ENCODE assay signal across 8 mouse cellular contexts in the genomic region with DNA sequence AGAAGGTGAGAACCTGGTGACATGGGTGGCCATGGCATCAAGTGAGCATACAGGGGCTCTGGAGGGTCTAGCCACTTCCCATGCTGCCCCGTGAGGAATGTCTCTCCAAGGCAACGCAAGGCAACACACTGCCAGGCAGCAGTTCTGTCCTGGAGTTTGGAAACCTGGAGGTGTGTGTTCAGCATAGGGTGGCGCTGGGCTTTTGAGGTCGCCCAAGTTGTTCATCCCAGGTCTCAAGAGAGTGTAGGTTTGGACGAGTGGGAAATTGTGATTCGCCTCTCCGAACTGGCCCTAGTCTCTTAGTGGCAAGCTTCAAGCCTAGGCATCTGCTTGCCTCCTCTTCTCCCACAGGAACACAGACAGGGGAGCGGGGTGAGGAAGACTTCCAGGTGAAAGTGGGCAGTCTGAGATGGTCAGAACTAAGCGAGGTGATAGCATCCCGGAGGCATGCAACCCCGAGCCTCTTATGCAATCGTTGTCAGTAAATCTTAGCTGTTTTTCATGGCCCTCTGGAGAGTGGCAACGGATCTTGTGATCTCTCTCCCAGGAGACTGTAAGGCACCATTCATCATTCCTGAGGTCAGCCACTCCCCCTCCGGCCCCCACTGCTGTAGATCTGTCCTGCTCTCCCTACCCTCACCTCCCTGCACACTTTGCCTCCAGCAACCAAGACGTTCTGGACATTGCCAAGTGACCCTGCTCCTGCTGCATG. TPM values are rescaled to one million over a fixed set of nuclear protein-coding genes. Genes with fewer than 3 reads are reported as not detected.
DNase-seq lines count a peak whose midpoint lies in the region; ATAC-seq lines count a peak whose summit lies in the region.

No protein-coding gene starts in this region.

- H3K9me3 ChIP-seq in erythroblast, embryonic 14.5 days (ENCODE audit: control insufficient read depth, low read length): peaks cover 9% of the 10 kb centered on the region
- no peaks in the 10 kb centered on the region for H3K9me3 ChIP-seq in heart, embryonic 15.5 days (replicated peaks)
- no peaks in the 10 kb centered on the region for H3K9me3 ChIP-seq in limb, embryonic 10.5 days (replicated peaks)
- no peaks in the 10 kb centered on the region for H3K9me3 ChIP-seq in neural tube, embryonic 11.5 days (ENCODE audit: control insufficient read depth, low read length)

- ATAC-seq in erythroblast, adult 5-6 weeks (replicated peaks; ENCODE audit: low FRiP score, poor library complexity, severe bottlenecking): no peak
- 0 out of 2 replicates have a peak, but pooled peaks have one; percentile 14 for ATAC-seq in heart, embryonic 15.5 days (replicated peaks; ENCODE audit: insufficient number of reproducible peaks, insufficient read depth, low FRiP score, low read depth)
- no peak for ATAC-seq in neural tube, embryonic 11.5 days (ENCODE audit: insufficient read depth, low FRiP score, low TSS enrichment)
- no peak for ATAC-seq in monocyte, adult 5-6 weeks (replicated peaks; ENCODE audit: insufficient number of reproducible peaks, low FRiP score, low TSS enrichment, poor library complexity, severe bottlenecking)

- peak; percentile 92 for DNase-seq in adrenal gland, adult 2 months
- DNase-seq in limb, embryonic 10.5 days (ENCODE audit: low spot score): no peak
- DNase-seq in neural tube, embryonic 11.5 days (ENCODE audit: low spot score): no peak
- DNase-seq in cerebellum, postnatal 10 days: no peak

- WGBS in heart, embryonic 15.5 days: 12% methylated on average over 15 of the region's 15 CpGs
- 16% methylated on average over 15 of the region's 15 CpGs for WGBS in limb, embryonic 10.5 days
- 19% methylated on average over 15 of the region's 15 CpGs for WGBS in neural tube, embryonic 11.5 days

- H3K27me3 ChIP-seq in erythroblast, embryonic 14.5 days (ENCODE audit: control insufficient read depth): peaks cover 33% of the 10 kb centered on the region
- H3K27me3 ChIP-seq in heart, embryonic 15.5 days: 0 out of 2 replicates have a peak, but pooled peaks cover 3% of the 10 kb centered on the region
- peaks cover 52% of the 10 kb centered on the region for H3K27me3 ChIP-seq in limb, embryonic 10.5 days (ENCODE audit: low read depth, poor library complexity, severe bottlenecking)
- H3K27me3 ChIP-seq in neural tube, embryonic 11.5 days (ENCODE audit: control insufficient read depth, insufficient read depth, low read length): peaks cover 17% of the 10 kb centered on the region

- H3K9ac ChIP-seq in heart, embryonic 15.5 days: peak overlapping the region; percentile 64
- no peak overlapping the region for H3K9ac ChIP-seq in neural tube, embryonic 11.5 days (ENCODE audit: low read length)

- peak overlapping the region; percentile 31 for H3K4me3 ChIP-seq in erythroblast, embryonic 14.5 days (replicated peaks)
- peak overlapping the region; percentile 54 for H3K4me3 ChIP-seq in heart, embryonic 15.5 days
- peak overlapping the region; percentile 53 for H3K4me3 ChIP-seq in limb, embryonic 10.5 days
- H3K4me3 ChIP-seq in neural tube, embryonic 11.5 days (ENCODE audit: low read depth, low read length): peak overlapping the region; percentile 31; the same call in 1 of the 2 replicates

- H3K27ac ChIP-seq in heart, embryonic 15.5 days: 0 out of 2 replicates have a peak overlapping the region, but pooled peaks have one; percentile 12
- peak overlapping the region; percentile 81 for H3K27ac ChIP-seq in limb, embryonic 10.5 days
- no peak overlapping the region for H3K27ac ChIP-seq in neural tube, embryonic 11.5 days (ENCODE audit: low read depth, low read length)

- no peaks in the 10 kb centered on the region for H3K4me1 ChIP-seq in erythroblast, embryonic 14.5 days (ENCODE audit: control insufficient read depth)
- H3K4me1 ChIP-seq in heart, embryonic 15.5 days (replicated peaks): peaks cover 26% of the 10 kb centered on the region
- H3K4me1 ChIP-seq in limb, embryonic 10.5 days: peaks cover 31% of the 10 kb centered on the region
- peaks cover 5% of the 10 kb centered on the region; the same call in 1 of the 2 replicates for H3K4me1 ChIP-seq in neural tube, embryonic 11.5 days (ENCODE audit: control insufficient read depth, insufficient read depth, low read length)

- peak overlapping the region; percentile 83 for H3K4me2 ChIP-seq in heart, embryonic 15.5 days
- peak overlapping the region; percentile 46 for H3K4me2 ChIP-seq in neural tube, embryonic 11.5 days (ENCODE audit: low read depth)

- no peaks in the 10 kb centered on the region; the same call in 1 of the 2 replicates for H3K36me3 ChIP-seq in erythroblast, embryonic 14.5 days (ENCODE audit: control insufficient read depth)
- no peaks in the 10 kb centered on the region for H3K36me3 ChIP-seq in heart, embryonic 15.5 days
- H3K36me3 ChIP-seq in limb, embryonic 10.5 days: peaks cover 14% of the 10 kb centered on the region
- H3K36me3 ChIP-seq in neural tube, embryonic 11.5 days (ENCODE audit: control insufficient read depth, insufficient read depth, low read length): no peaks in the 10 kb centered on the region

RNA-seq across cellular contexts. Expression of gene Aebp1, which starts 0.8 kb away (rescaled TPM):
- polyA plus RNA-seq in erythroblast, embryonic 14.5 days (2012): 0.02 TPM in 1 of 2 replicates, not detected in the other
- total RNA-seq in erythroblast, adult 5-6 weeks (2015; ENCODE audit: low replicate concordance): not detected in 2 replicates
- total RNA-seq in erythroblast, adult 5-6 weeks (2017; ENCODE audit: low replicate concordance): not detected in 2 replicates
- total RNA-seq in adrenal gland, adult 2 months (2021): 100 to 1,000 TPM; 390 to 452 TPM
- polyA plus RNA-seq in adrenal gland, adult 2 months (2012; rRNA removed): 526 and 692 TPM in 2 replicates
- 31.7 and 43.7 TPM in 2 replicates for polyA plus RNA-seq in heart, embryonic 15.5 days (2015; fragmentation: Nextera tagmentation; extraction: Ambion mirVana)
- 8.2 TPM in 2 replicates for polyA plus RNA-seq in limb, embryonic 10.5 days (2016; fragmentation: Nextera tagmentation; extraction: Ambion mirVana)
- 8.9 and 9.7 TPM in 2 replicates for polyA plus RNA-seq in neural tube, embryonic 11.5 days (2014; fragmentation: Nextera tagmentation; extraction: Ambion mirVana)
- not detected in 3 replicates for total RNA-seq in monocyte, adult 5-6 weeks (2017)

RNA-seq across cellular contexts. Expression of gene Pold2, which starts 15.5 kb away (rescaled TPM):
- 23.0 and 25.9 TPM in 2 replicates for polyA plus RNA-seq in erythroblast, embryonic 14.5 days (2012)
- 20.7 and 26.5 TPM in 2 replicates for total RNA-seq in erythroblast, adult 5-6 weeks (2015; ENCODE audit: low replicate concordance)
- total RNA-seq in erythroblast, adult 5-6 weeks (2017; ENCODE audit: low replicate concordance): 4.2 and 18.0 TPM in 2 replicates
- total RNA-seq in adrenal gland, adult 2 months (2021): 10 to 100 TPM; 38.1 to 51.8 TPM
- polyA plus RNA-seq in adrenal gland, adult 2 months (2012; rRNA removed): 192 and 223 TPM in 2 replicates
- 96.4 and 112 TPM in 2 replicates for polyA plus RNA-seq in heart, embryonic 15.5 days (2015; fragmentation: Nextera tagmentation; extraction: Ambion mirVana)
- polyA plus RNA-seq in limb, embryonic 10.5 days (2016; fragmentation: Nextera tagmentation; extraction: Ambion mirVana): 165 and 175 TPM in 2 replicates
- 92.5 and 102 TPM in 2 replicates for polyA plus RNA-seq in neural tube, embryonic 11.5 days (2014; fragmentation: Nextera tagmentation; extraction: Ambion mirVana)
- 7.0 to 17.2 TPM (median 15.4 TPM) in 3 replicates for total RNA-seq in monocyte, adult 5-6 weeks (2017)

RNA-seq across cellular contexts. Expression of gene Polm, which starts 24.7 kb away (rescaled TPM):
- 0.09 and 0.13 TPM in 2 replicates for polyA plus RNA-seq in erythroblast, embryonic 14.5 days (2012)
- total RNA-seq in erythroblast, adult 5-6 weeks (2015; ENCODE audit: low replicate concordance): 0.58 and 3.3 TPM in 2 replicates
- 0.28 and 1.5 TPM in 2 replicates for total RNA-seq in erythroblast, adult 5-6 weeks (2017; ENCODE audit: low replicate concordance)
- total RNA-seq in adrenal gland, adult 2 months (2021): 1 to 10 TPM; 5.6 to 7.6 TPM
- polyA plus RNA-seq in adrenal gland, adult 2 months (2012; rRNA removed): 28.5 and 28.7 TPM in 2 replicates
- 6.0 and 7.6 TPM in 2 replicates for polyA plus RNA-seq in heart, embryonic 15.5 days (2015; fragmentation: Nextera tagmentation; extraction: Ambion mirVana)
- polyA plus RNA-seq in limb, embryonic 10.5 days (2016; fragmentation: Nextera tagmentation; extraction: Ambion mirVana): 7.1 and 10.3 TPM in 2 replicates
- 5.0 and 6.2 TPM in 2 replicates for polyA plus RNA-seq in neural tube, embryonic 11.5 days (2014; fragmentation: Nextera tagmentation; extraction: Ambion mirVana)
- total RNA-seq in monocyte, adult 5-6 weeks (2017): 14.6 to 18.6 TPM (median 17.2 TPM) in 3 replicates

RNA-seq across cellular contexts. Expression of gene Myl7, which starts 36.0 kb away (rescaled TPM):
- polyA plus RNA-seq in erythroblast, embryonic 14.5 days (2012): 0.56 and 0.86 TPM in 2 replicates
- not detected in 2 replicates for total RNA-seq in erythroblast, adult 5-6 weeks (2015; ENCODE audit: low replicate concordance)
- not detected in 2 replicates for total RNA-seq in erythroblast, adult 5-6 weeks (2017; ENCODE audit: low replicate concordance)
- total RNA-seq in adrenal gland, adult 2 months (2021): not detected
- 0.47 TPM in 1 of 2 replicates, not detected in the other for polyA plus RNA-seq in adrenal gland, adult 2 months (2012; rRNA removed)
- polyA plus RNA-seq in heart, embryonic 15.5 days (2015; fragmentation: Nextera tagmentation; extraction: Ambion mirVana): 3,544 and 4,168 TPM in 2 replicates
- polyA plus RNA-seq in limb, embryonic 10.5 days (2016; fragmentation: Nextera tagmentation; extraction: Ambion mirVana): 6.8 and 8.0 TPM in 2 replicates
- 3.9 and 16.9 TPM in 2 replicates for polyA plus RNA-seq in neural tube, embryonic 11.5 days (2014; fragmentation: Nextera tagmentation; extraction: Ambion mirVana)
- total RNA-seq in monocyte, adult 5-6 weeks (2017): not detected in 3 replicates

RNA-seq across cellular contexts. Expression of gene Pgam2, which starts 59.0 kb away (rescaled TPM):
- not detected in 2 replicates for polyA plus RNA-seq in erythroblast, embryonic 14.5 days (2012)
- total RNA-seq in erythroblast, adult 5-6 weeks (2015; ENCODE audit: low replicate concordance): not detected in 2 replicates
- total RNA-seq in erythroblast, adult 5-6 weeks (2017; ENCODE audit: low replicate concordance): not detected in 2 replicates
- total RNA-seq in adrenal gland, adult 2 months (2021): not detected
- not detected in 2 replicates for polyA plus RNA-seq in adrenal gland, adult 2 months (2012; rRNA removed)
- polyA plus RNA-seq in heart, embryonic 15.5 days (2015; fragmentation: Nextera tagmentation; extraction: Ambion mirVana): 876 and 993 TPM in 2 replicates
- polyA plus RNA-seq in limb, embryonic 10.5 days (2016; fragmentation: Nextera tagmentation; extraction: Ambion mirVana): 4.1 and 9.6 TPM in 2 replicates
- 17.4 and 20.5 TPM in 2 replicates for polyA plus RNA-seq in neural tube, embryonic 11.5 days (2014; fragmentation: Nextera tagmentation; extraction: Ambion mirVana)
- 6.4 TPM in 1 of 3 replicates, not detected in the others for total RNA-seq in monocyte, adult 5-6 weeks (2017)

Comparison
In these comparisons a context has a peak if more than half of its experiments do, and no peak if none do; other contexts are left out.
1. RNA of gene Aebp1, which starts 0.8 kb away (polyA plus RNA-seq): 526 to 692 TPM in adrenal gland, adult 2 months; 31.7 to 43.7 TPM in heart, embryonic 15.5 days, 8.9 to 9.7 TPM in neural tube, embryonic 11.5 days, 8.2 TPM in limb, embryonic 10.5 days and 0.02 TPM in erythroblast, embryonic 14.5 days; every median in the first group is over 10 times any median in the second.
2. Peak in every context shown above with its lines, with median percentiles within 50 percentile points of each other: H3K4me3 ChIP-seq.